Mouse (Mus musculus) CH12.LX (cell line): ENCODE results near the gene Fkbp1b.

ENCODE experiments used
- CTCF ChIP-seq, 2 experiments: IDR thresholded peaks in 1 of 2; conservative IDR thresholded peaks in 1 of 2; 2 replicates each; pipeline ENCODE4 v1.5.1; 2011 to 2012; ENCODE audit warnings: low read depth in 2 of 2, low read length in 2 of 2, improper control_type of control experiment in 1 of 2, inconsistent platforms in 1 of 2, mild to moderate bottlenecking in 1 of 2, moderate library complexity in 1 of 2
- EP300 ChIP-seq: IDR thresholded peaks from 2 replicates; pipeline ENCODE4 v1.6.1; 2011; ENCODE audit warnings: low read length, improper control_type of control experiment
- ETS1 ChIP-seq: conservative IDR thresholded peaks from 2 replicates; pipeline ENCODE4 v1.6.1; 2012; ENCODE audit warnings: low read depth, mild to moderate bottlenecking, inconsistent platforms, low read length, improper control_type of control experiment, moderate library complexity
- MAX ChIP-seq: IDR thresholded peaks from 2 replicates; pipeline ENCODE4 v1.6.1; 2011; ENCODE audit warnings: low read length, improper control_type of control experiment
- MYC ChIP-seq: IDR thresholded peaks from 2 replicates; pipeline ENCODE4 v1.6.1; 2011; ENCODE audit warnings: low read depth, mild to moderate bottlenecking, improper control_type of control experiment, low read length
- POLR2A ChIP-seq: IDR thresholded peaks from 2 replicates; pipeline ENCODE4 v1.6.1; 2011; ENCODE audit warnings: low read depth, mild to moderate bottlenecking, improper control_type of control experiment, low read length
- SMC3 ChIP-seq: IDR thresholded peaks from 2 replicates; pipeline ENCODE4 v1.6.1; 2011; ENCODE audit warnings: low read depth, low read length, improper control_type of control experiment
- TCF12 ChIP-seq: IDR thresholded peaks from 2 replicates; pipeline ENCODE4 v1.6.1; 2014; ENCODE audit warnings: low read depth, mild to moderate bottlenecking, inconsistent platforms, low read length, improper control_type of control experiment
- USF1 ChIP-seq: IDR thresholded peaks from 2 replicates; pipeline ENCODE4 v1.6.1; 2014; ENCODE audit warnings: low read depth, mild to moderate bottlenecking, inconsistent platforms, low read length, improper control_type of control experiment
- USF2 ChIP-seq: conservative IDR thresholded peaks from 2 replicates; pipeline ENCODE4 v1.6.1; 2011; ENCODE audit warnings: low read depth, low read length, improper control_type of control experiment
- ZC3H11A ChIP-seq: IDR thresholded peaks from 2 replicates; pipeline ENCODE4 v1.6.1; 2012; ENCODE audit warnings: low read depth, mild to moderate bottlenecking, inconsistent platforms, low read length, improper control_type of control experiment

- TF ChIP-seq ETS1 (no peak), USF2 (no peak), SMC3 (no peak), TCF12 (no peak), ZC3H11A (no peak), EP300 (no peak), CTCF (conservative IDR thresholded peaks at IDR 0.05 in 1 of 2, IDR thresholded peaks at IDR 0.05 in 1 of 2; ENCODE audit: low read depth in 2 of 2, low read length in 2 of 2) (no peak), USF1 (no peak), MYC (no peak), POLR2A (no peak), MAX (no peak)
These were observed 47.9 kb upstream of the Fkbp1b start for GRCm38 (mm10) chr12:4889251-4889650.
